Mouse (Mus musculus) small intestine, adult 2 months (tissue): ENCODE data around the gene Aipl1.

Source experiments
- CTCF ChIP-seq: fragments of 200-500 bp; IDR thresholded peaks from 2 replicates; pipeline ENCODE4 v1.5.1; 2012; ENCODE audit warnings: low read depth, mild to moderate bottlenecking, control low read depth, inconsistent platforms, low read length, moderate library complexity, mixed read lengths; ENCODE audit not compliant: insufficient replicate concordance, insufficient read length; ENCODE audit errors: extremely low read depth
- POLR2A ChIP-seq: fragments of 200-500 bp; IDR thresholded peaks from 2 replicates; pipeline ENCODE4 v1.6.1; 2012; ENCODE audit warnings: low read depth, mild to moderate bottlenecking, control low read depth, inconsistent platforms, low read length, moderate library complexity

- no peak for TF ChIP-seq CTCF
- TF ChIP-seq POLR2A, result no peak
These were observed 12.0 kb upstream of the Aipl1 start for GRCm38 (mm10) chr11:72049171-72049759.
